Mouse (Mus musculus) hindbrain, embryonic 16.5 days (tissue): ENCODE measurements around the gene Il23a. TPM values are rescaled to one million over a fixed set of nuclear protein-coding genes. Genes with fewer than 3 reads are reported as not detected.

ENCODE experiments used
- ATAC-seq: fragments of 200-750 bp; cut with Nextera tagmentation; 2 replicates; pipeline ENCODE4 v1.8.0; 2017; ENCODE audit warnings: moderate TSS enrichment, moderate library complexity
- H3K27ac ChIP-seq: fragments of 300-500 bp; sonication (generic); 2 replicates; pipeline ENCODE4 v1.5.1; 2014; ENCODE audit warnings: low read depth, mild to moderate bottlenecking, control low read depth, low read length, moderate library complexity
- H3K27me3 ChIP-seq: fragments of 300-500 bp; sonication (generic); replicated peaks from 2 replicates; pipeline ENCODE4 v1.6.1; 2014; ENCODE audit warnings: low read length; ENCODE audit not compliant: control insufficient read depth, insufficient read depth
- H3K36me3 ChIP-seq: fragments of 300-500 bp; sonication (generic); 2 replicates; pipeline ENCODE4 v1.6.1; 2014; ENCODE audit warnings: mild to moderate bottlenecking, low read length, moderate library complexity, mixed read lengths; ENCODE audit not compliant: control insufficient read depth, insufficient read depth
- H3K4me1 ChIP-seq: fragments of 300-500 bp; sonication (generic); 2 replicates; pipeline ENCODE4 v1.6.1; 2014; ENCODE audit warnings: low read depth, low read length; ENCODE audit not compliant: control insufficient read depth, insufficient read depth
- H3K4me2 ChIP-seq: fragments of 300-500 bp; sonication (generic); 2 replicates; pipeline ENCODE4 v1.6.1; 2014; ENCODE audit warnings: mild to moderate bottlenecking, low read length, control low read depth, moderate library complexity
- H3K4me3 ChIP-seq: fragments of 300-500 bp; sonication (generic); 2 replicates; pipeline ENCODE4 v1.5.1; 2014; ENCODE audit warnings: mild to moderate bottlenecking, low read length, control low read depth, moderate library complexity
- H3K9ac ChIP-seq: fragments of 300-500 bp; sonication (generic); 2 replicates; pipeline ENCODE4 v1.6.1; 2014; ENCODE audit warnings: low read depth, mild to moderate bottlenecking, control low read depth, low read length, moderate library complexity
- H3K9me3 ChIP-seq: fragments of 300-500 bp; sonication (generic); 2 replicates; pipeline ENCODE4 v1.6.1; 2014; ENCODE audit warnings: mild to moderate bottlenecking, low read length, moderate library complexity; ENCODE audit not compliant: control insufficient read depth
- whole genome bisulfite sequencing: fragments of 180-500 bp; shearing (Covaris S2); extraction: QIAGEN DNeasy Blood & Tissue Kit; methylation state at CpG from one replicate; pipeline ENCODE4 v1.1.7; 2014; 5-methylcytosine and 5-hydroxymethylcytosine counted together
- polyA plus RNA-seq: library from polyadenylated mRNA; unstranded; fragments of >200 nt; fragmentation: Nextera tagmentation; extraction: Ambion mirVana; gene quantifications from 2 replicates; pipeline ENCODE4 v1.2.1, GENCODE M21; 2015

Il23a gene
- 0.22 and 0.73 TPM in 2 replicates for polyA plus RNA-seq

- peaks cover 7% of the 10 kb centered on the region for H3K4me1 ChIP-seq
- no peak for ATAC-seq
- no peak within 1 kb of the TSS for H3K4me3 ChIP-seq
- no peaks in the 10 kb centered on the region for H3K27me3 ChIP-seq
- no peaks in the 10 kb centered on the region for H3K9me3 ChIP-seq
- H3K9ac ChIP-seq, result no peak within 1 kb of the TSS
- H3K27ac ChIP-seq, result no peak within 1 kb of the TSS
- no peak within 1 kb of the TSS for H3K4me2 ChIP-seq
- no peaks in the 10 kb centered on the region for H3K36me3 ChIP-seq
- WGBS, result 82% methylated on average over 11 of the region's 11 CpGs
Measured at GRCm38 (mm10) chr10:128298702-128299171, at the start of gene Il23a. Gene Il23a, minus strand, starts transcription at chr10:128298752.

GRCm38 (mm10) chr10:128347541-128347940, 49.0 kb upstream of the Il23a start:
- H3K36me3 ChIP-seq, result peaks cover 14% of the 10 kb centered on the region
- no peak overlapping the region for H3K9ac ChIP-seq
- H3K27ac ChIP-seq, result no peak overlapping the region
- H3K4me1 ChIP-seq, result peaks cover 4% of the 10 kb centered on the region
- no peak overlapping the region for H3K4me3 ChIP-seq
- ATAC-seq, result no peak
- H3K27me3 ChIP-seq, result no peaks in the 10 kb centered on the region
- no peaks in the 10 kb centered on the region for H3K9me3 ChIP-seq
- WGBS, result 94% methylated on average over 8 of the region's 8 CpGs
- no peak overlapping the region for H3K4me2 ChIP-seq

- Histone ChIP-seq H3K27me3 (no peaks in the 10 kb centered on the region), H3K4me1 (peaks cover 6% of the 10 kb centered on the region), H3K4me2 (no peak overlapping the region), H3K9ac (no peak overlapping the region), H3K4me3 (no peak overlapping the region), H3K9me3 (no peaks in the 10 kb centered on the region), H3K27ac (peak overlapping the region; percentile 53), H3K36me3 (no peaks in the 10 kb centered on the region)
- 47% methylated on average over 7 of the region's 7 CpGs for WGBS
- peak; percentile 73 for ATAC-seq
Measured at GRCm38 (mm10) chr10:128344568-128345275, 46.2 kb upstream of the Il23a start.

GRCm38 (mm10) chr10:128343436-128343835, 44.9 kb upstream of the Il23a start:
- Histone ChIP-seq H3K9ac (no peak overlapping the region), H3K36me3 (no peaks in the 10 kb centered on the region), H3K4me2 (no peak overlapping the region), H3K27ac (no peak overlapping the region), H3K4me1 (peaks cover 17% of the 10 kb centered on the region), H3K27me3 (no peaks in the 10 kb centered on the region), H3K4me3 (no peak overlapping the region), H3K9me3 (no peaks in the 10 kb centered on the region)
- no peak for ATAC-seq
- 90% methylated on average over 1 of the region's 1 CpGs for WGBS

- H3K4me1 ChIP-seq, result peaks cover 20% of the 10 kb centered on the region
- H3K9ac ChIP-seq, result no peak overlapping the region
- H3K27ac ChIP-seq, result no peak overlapping the region
- no peaks in the 10 kb centered on the region for H3K9me3 ChIP-seq
- no peak for ATAC-seq
- no peak overlapping the region for H3K4me2 ChIP-seq
- H3K36me3 ChIP-seq, result no peaks in the 10 kb centered on the region
- no peak overlapping the region for H3K4me3 ChIP-seq
- no peaks in the 10 kb centered on the region for H3K27me3 ChIP-seq
- 84% methylated on average over 2 of the region's 2 CpGs for WGBS
Measured at GRCm38 (mm10) chr10:128340257-128340656, 41.7 kb upstream of the Il23a start.

- Histone ChIP-seq H3K4me3 (peak overlapping the region; percentile 84), H3K4me2 (peak overlapping the region; percentile 71), H3K4me1 (peaks cover 18% of the 10 kb centered on the region), H3K27ac (no peak overlapping the region), H3K27me3 (no peaks in the 10 kb centered on the region), H3K36me3 (no peaks in the 10 kb centered on the region), H3K9me3 (no peaks in the 10 kb centered on the region), H3K9ac (no peak overlapping the region)
- no peak for ATAC-seq
- whole genome bisulfite sequencing, result 60% methylated on average over 2 of the region's 2 CpGs
Measured at GRCm38 (mm10) chr10:128338948-128339347, 40.4 kb upstream of the Il23a start.

- Histone ChIP-seq H3K27me3 (no peaks in the 10 kb centered on the region), H3K36me3 (no peaks in the 10 kb centered on the region), H3K4me3 (peak overlapping the region; percentile 84), H3K27ac (peak overlapping the region; percentile 94), H3K4me2 (peak overlapping the region; percentile 71), H3K9me3 (no peaks in the 10 kb centered on the region), H3K4me1 (peaks cover 18% of the 10 kb centered on the region), H3K9ac (peak overlapping the region; percentile 90)
- no peak for ATAC-seq
- 26% methylated on average over 5 of the region's 5 CpGs for WGBS
Measured at GRCm38 (mm10) chr10:128338415-128338814, 39.9 kb upstream of the Il23a start.

- peak; percentile 99 for ATAC-seq
- WGBS, result under 1% methylated on average over 58 of the region's 61 CpGs
- no peaks in the 10 kb centered on the region for H3K36me3 ChIP-seq
- H3K9ac ChIP-seq, result peak within 1 kb of the TSS; percentile 90
- H3K4me1 ChIP-seq, result peaks cover 18% of the 10 kb centered on the region
- H3K4me2 ChIP-seq, result peak within 1 kb of the TSS; percentile 91
- no peaks in the 10 kb centered on the region for H3K27me3 ChIP-seq
- H3K27ac ChIP-seq, result peak within 1 kb of the TSS; percentile 94
- H3K9me3 ChIP-seq, result no peaks in the 10 kb centered on the region
- H3K4me3 ChIP-seq, result peak within 1 kb of the TSS; percentile 84
Measured at GRCm38 (mm10) chr10:128337306-128338181, 39.0 kb upstream of the Il23a start, which contains the start of gene Cs. Gene Cs, plus strand, starts transcription at chr10:128337734.

- Histone ChIP-seq H3K27ac (no peak overlapping the region), H3K9me3 (no peaks in the 10 kb centered on the region), H3K27me3 (no peaks in the 10 kb centered on the region), H3K4me3 (no peak overlapping the region), H3K4me2 (peak overlapping the region; percentile 91; the same call in 1 of the 2 replicates), H3K9ac (no peak overlapping the region), H3K4me1 (peaks cover 18% of the 10 kb centered on the region), H3K36me3 (no peaks in the 10 kb centered on the region)
- no peak for ATAC-seq
- 89% methylated on average over 3 of the region's 3 CpGs for WGBS
Measured at GRCm38 (mm10) chr10:128336597-128336996, 38.0 kb upstream of the Il23a start.
